Mouse (Mus musculus) telencephalon, adult 2 months (tissue): ENCODE results near the gene Hfm1.

ENCODE experiments used
- DNase-seq: peaks from one replicate; pipeline ENCODE4 v3.0.0-alpha.2; 2011; ENCODE audit warnings: low read depth, low spot score

Hfm1 gene

DNA sequence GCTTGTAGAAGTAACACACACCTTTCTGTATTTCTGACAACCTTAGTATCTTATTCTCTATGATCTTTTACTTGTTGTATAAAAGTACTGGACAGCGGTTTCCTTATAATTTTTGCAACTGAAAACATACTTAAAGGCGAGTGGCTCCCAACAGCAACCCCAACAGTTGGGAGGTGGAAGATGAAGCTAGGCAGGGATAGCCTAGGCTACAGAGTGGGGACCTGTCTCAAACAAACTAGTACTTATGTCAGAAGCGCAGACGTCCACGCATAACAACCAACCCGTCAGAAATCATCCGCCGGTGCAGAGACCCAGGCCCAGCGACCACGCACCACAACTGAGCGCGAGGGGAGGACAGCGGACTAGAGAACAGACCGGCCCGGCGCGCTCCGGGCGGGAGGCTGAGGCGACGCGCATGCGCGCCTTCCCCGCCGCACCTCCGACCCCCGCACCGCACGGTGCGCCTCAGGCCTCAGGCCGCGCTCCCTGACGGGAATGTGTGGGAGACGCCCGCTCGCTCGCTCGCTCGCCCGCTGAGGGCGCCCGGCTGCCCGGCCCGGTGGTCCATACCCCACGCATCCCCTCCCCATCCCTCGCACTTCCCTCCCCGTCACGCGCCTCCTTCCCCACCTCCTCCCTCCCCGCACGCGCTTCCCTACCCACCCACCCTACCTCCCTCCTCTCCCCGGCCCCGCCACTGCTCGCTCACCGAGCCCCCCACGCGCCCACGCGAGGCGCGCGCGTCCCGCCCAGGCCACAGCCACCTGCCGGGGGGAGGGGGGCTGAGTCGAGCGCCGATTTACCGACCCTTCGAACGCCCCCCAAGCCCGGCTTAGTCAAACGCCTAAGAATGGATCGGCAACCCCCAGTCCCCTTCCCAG is at the start of gene Hfm1:
TSS of gene Hfm1 (minus strand) at position 834 of the 881 bp plus-strand sequence.
- DNase-seq: peak; percentile 33

DNA sequence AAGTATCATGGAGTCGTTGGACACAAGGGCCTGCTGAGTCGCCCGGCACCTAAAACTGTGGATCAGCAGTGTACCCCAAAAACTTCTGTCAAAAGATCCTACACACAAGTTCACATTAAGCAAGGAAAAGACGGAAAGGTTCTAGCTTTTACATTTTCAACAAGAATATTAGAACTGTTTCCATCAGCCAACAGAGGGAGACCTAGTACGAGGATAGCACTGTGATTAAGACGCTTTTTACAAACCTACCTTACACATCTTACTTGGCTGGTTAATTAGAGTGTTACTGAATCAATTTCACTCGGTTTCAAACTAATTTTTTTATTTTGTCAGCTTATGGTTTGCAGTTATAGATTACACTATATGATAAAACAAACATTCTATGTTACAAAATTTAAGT is 47.8 kb upstream of the Hfm1 start:
- DNase-seq: no peak

DNA sequence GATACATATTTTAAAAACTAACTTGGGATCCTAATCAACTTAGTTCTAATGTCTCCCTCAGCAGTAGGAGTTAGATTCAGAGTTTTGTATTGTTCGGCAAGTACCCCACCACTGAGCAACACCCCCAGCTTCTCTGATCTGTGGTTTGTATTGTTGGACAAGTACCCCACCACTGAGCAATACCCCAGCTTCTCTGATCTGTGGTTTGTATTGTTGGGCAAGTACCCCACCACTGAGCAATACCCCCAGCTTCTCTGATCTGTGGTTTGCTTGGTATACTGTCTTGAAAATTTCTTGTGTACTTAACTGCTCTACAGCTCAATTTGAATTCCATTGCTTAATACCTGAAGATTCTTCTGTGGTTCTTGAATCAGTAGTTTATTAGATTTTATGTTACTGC is 41.5 kb upstream of the Hfm1 start:
- no peak for DNase-seq

DNA sequence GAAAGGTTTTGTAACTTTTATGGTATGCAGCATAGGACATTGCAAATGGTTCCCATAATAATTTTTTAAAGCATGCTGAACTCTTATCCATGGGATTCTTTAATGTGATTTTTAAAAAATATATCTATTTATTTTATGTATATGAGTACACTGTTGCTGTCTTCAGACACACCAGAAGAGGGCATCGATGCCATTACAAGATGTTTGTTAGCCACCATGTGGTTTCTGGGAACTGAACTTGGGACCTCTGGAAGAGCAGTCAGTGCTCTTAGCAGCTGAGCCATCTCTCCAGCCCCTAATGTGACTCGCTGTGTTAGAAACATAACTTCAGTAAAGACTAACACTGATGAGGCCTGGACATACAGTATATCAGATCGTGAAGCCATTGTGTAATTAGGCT is 40.3 kb upstream of the Hfm1 start:
- DNase-seq: no peak

DNA sequence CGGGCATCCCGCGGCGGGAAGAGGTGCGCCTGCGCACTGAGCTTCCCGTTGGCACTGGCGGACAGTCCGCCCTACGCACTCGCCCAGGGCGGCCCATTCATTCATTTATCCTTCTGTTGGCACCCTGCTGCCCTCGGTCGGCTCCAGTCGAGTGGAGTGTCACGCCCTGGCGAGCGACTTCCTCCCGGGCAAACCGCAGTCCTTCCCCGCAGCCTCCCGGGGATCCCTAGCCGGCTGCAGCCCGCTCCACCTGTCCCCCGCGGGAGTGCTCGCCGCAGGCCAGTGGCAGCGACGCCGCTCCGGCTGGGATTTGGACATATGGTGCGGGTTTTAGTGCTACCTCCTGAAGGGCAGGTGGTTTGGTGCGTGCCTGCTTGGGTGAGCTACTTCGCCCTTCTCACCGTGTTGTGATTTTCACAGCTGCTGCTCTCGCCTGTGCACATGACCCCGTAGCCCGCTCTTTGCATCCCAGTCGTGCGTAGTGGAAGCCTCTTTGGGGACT is 38.4 kb upstream of the Hfm1 start:
- DNase-seq: peak; percentile 4

DNA sequence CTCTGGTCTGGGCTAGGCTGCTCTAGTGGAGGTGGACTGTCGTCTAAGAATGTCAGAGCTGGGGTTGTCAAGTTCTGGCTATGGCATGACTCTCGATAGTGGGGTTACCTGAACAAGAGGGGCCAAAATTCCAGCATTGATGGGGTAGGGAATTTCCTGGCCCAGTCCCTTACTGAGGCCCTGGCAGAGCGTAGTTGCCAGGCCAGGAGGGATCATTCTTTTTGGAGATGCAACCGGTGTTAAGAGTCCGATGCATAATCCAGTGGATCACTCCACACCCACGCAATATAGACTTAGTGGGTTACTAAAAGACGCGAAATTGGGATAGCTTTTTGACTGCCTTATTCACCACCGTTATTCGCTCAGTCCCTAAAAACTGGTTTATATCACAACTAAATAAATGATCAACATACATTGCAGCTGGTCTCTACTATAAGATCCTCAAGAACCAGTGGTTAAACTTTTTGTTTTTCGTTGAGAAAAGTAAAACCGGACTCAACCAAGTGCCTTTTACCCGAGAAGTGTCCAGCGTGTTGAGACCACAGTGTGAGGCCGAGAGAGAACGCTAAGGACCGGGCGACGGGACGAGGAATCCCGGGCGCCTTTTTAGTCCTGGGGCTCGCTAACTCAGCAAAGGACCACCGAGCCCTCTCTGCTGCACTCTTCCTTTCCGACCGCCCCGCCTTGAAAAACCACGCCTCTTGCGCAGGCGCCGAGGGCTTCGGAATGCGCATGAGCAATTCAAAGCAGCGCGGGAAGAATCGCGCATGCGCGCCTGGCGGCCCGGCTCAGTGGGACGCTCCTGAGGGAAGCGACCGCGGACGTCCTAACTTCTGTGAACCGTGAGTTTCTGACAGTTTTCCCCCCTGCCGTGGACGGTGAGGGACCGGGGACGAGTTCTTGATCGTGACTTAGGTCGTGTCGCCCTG is 37.7 kb upstream of the Hfm1 start, which contains the start of gene Cdc7:
TSS of gene Cdc7 (plus strand) at position 739 of the 929 bp plus-strand sequence.
- peak; percentile 50 for DNase-seq

DNA sequence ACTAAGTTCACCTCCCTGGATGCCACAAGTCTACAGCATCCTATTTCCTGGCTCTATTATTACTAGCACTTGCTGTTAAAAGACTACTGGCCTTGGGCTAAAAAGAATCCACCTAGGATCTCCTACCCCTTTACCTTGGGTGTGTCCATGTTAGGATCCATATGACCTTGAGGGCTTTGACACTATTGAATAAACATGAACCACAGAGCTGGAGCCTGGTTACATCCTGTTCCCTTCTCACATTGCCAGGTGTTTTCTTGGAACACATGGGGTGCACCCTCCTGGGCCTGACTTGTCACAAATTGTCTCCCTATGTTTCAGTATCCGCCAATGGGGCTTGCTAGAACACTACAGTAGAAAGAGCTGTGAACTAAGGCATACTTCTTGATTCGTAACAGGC is 34.3 kb upstream of the Hfm1 start:
- DNase-seq: no peak

DNA sequence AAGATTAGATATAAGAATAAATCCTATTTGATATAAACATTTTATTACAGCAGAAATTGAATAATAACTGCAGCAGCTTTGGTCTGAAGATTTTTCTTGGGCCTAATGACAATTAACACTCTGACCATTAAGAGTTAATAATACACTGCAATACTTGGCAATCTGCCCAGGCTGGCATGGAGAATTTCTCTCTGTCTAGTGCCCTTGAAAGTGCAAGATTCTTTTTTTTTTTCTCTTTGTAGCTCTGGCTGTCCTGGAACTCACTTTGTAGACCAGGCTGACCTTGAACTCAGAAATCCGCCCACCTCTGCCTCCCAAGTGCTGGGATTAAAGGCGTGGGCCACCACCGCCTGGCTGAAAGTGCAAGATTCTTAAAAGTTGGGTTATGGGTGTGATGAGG is 32.9 kb upstream of the Hfm1 start:
- no peak for DNase-seq

DNA sequence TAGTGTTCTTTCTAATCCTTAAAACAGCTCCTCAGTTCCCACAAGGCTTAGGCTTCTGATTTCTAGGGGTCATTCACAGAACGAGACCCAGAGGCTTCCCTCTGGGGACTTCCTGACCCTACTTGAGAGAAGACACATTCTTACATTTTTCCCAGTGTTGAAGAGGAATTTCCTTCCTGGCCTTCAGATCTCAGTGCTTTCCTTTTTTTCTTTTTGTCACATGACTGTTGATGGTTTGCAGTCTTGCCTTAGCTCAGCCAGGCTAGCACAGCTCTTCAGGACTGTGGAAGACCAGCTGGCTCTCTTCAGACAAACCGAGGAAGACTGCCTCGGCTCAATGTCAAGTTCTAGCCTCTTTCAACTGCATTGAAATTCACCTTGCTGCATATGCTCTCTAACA is 30.3 kb upstream of the Hfm1 start:
- no peak for DNase-seq

DNA sequence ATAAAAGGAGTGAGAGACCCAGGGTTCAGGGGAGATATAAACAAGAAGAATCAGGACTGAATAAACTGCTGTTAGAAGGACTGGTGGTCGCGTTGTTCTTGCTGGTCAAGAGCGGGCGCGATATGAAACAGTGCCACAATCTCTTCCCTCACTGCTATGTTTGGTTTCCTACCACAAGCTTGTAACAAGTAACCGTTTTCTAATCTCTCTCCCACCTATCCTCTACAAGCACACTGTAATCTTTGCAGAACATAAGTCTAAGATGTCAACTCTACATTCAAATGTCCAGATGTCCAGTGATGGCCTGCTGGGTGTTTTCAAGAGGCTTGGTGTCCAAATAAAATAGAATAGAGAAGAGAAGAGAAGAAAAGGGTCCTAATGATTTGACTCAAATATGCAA is 22.6 kb upstream of the Hfm1 start:
- no peak for DNase-seq

DNA sequence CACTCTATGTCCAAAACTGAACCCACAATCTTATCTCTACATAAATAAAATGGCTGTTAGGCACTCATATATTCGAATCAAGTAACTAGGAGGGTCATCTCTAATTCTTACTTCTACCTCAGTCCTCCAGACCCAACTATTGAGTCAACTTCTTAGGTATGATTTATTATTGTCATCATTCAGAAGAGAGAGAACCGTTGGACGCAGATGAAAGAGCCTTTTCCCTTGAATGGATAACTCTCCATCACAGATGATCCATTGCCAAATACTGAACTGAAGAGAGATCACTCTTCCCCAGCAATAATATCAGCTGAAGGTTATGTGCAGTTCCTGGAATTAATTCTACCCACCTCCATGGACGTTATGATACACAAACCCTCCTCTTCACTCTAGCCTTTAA is 20.2 kb upstream of the Hfm1 start:
- DNase-seq: no peak

DNA sequence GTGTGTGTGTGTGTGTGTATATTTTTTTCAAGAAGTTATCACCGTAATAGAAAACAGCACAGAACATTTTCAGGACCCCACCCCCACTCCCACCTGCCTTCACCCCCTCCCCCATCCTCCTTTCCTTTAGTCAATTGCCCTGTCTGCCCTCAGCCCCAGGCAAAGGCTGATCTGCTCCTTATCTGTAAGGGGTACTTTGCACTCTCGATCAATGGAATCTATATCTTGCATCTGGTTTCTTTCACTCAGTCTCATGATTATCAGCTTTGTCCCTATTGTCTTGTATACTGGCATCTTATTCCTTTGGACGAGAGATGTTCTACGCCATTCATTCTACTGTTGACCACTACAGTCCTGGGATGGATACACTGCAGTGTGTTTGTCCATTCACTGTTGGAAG is 1.9 kb upstream of the Hfm1 start:
- no peak for DNase-seq

DNA sequence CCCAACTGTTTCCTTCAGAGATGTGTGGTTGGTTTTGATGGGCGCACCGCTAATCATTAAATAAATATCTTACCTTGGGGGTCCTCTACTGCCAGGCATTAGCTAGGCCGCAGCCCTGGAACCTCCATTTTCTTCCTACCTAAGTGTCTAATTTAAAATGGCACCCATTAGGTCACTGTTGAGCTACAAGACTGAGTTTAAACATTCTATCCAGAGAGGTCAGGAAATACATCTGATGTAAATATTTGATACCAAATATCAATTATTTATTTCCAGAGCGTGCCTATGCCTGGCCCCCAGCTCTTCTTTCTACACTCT is 207 bp upstream of the Hfm1 start:
- peak; percentile 13 for DNase-seq

DNA sequence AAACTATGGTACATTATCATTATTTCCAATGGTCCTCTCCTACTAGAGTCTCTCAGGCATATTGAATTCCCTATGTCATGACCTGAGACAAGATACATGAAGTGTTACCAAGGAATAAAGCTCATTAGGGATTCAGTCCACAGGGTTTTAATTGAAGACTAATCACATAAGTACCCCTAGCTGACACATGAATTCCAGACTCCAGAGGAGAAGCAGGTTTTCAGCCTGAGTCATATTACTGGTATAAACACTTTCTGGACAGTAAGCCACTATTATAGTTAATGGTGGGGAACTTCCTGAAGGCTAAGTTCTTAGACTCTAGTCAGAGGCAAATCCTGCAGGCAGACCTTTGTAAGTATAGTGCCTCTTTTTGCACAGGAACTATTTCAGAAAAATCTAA is 6.8 kb downstream of the Hfm1 start:
- no peak for DNase-seq

DNA sequence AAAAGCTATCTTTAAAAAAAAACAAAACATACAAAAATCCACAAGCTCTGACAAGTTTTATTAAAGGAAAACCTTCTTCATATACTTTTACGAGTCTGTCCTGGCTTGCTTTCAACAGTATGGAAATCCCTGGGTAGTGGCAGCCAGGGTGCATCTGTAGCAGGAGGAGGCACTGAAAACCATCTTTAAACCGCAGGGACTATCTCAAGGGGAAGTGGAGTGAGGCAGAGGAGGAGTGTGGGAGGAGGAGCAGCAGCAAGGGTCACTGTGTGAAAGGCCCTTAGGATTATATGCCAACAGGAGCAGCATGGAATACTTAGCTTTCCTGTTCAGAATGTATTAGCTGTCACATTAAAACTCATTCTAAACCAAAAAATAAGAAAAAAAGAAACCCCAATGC is 29.2 kb downstream of the Hfm1 start:
- no peak for DNase-seq

DNA sequence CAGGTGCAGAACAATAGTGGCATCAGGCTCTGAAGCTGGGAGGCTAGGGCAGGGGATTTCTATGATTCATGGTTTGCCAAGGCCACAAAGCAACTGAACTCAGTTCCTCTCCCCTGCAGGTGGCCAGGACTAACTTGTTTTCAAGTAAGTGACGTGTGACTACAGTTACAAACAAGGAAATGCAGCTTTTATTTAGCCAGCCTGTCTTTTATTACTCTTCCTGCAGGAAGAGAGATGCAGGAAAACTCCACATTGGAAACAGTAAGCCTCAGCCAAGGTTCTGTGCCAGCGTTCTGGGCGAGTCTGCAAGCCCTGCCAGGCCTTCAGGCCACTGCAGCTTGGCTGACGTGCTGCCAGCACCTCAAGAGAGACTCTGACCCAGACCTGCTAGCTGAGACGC is 34.3 kb downstream of the Hfm1 start:
- no peak for DNase-seq

DNA sequence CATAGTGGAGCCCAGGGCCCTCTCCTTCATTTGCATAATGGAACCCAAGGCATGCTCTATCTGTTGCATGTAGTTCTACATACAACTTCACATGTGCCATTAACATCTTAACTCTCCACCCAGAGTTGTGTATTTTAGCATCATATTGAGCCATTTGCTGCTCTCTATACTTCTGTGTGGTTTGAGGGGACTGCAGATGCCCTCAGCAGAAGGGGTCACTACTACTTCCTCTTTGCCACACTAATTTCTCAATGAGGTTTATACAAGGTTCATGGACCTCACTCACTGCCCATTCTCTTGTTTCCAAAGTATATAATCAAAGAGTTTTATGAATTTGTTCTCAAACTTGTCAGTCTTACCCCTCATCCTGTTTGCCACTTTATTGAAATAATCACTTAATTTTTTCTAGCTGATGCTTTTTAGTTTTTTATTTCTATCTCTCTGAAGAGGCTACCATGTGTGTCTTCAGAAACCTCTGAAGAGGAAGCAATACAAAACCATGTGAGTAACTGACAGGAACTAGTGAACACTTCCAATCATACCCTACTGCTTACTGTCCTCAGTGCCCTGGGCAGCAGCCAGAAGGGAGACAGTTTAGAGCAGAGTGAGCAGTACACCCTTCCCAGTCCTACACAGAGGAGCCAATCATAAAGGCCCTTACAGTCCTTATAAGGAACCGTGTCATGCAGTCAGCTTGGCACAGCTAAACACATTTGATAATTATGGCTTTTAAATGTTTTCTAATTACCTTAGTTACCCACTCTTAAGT is 38.6 kb downstream of the Hfm1 start:
- no peak for DNase-seq

DNA sequence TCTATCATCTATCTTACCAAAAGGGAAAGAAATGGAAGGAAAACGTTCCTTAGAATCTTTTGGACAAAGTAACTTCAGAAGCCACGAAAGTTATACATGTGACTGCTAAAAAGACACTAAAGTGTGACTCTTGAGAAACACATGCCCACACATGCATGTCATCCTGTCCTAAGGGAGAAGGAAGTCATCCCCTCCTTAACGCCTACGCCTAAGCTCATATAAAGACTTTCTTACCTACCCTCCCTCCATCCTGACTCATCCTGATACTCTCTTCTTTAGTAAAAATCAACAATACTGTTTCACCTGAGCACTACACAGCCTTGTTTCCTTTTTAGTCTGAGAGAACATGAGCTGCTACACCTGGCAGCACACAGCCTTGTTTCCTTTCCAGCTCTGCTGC is 40.6 kb downstream of the Hfm1 start:
- DNase-seq: no peak

DNA sequence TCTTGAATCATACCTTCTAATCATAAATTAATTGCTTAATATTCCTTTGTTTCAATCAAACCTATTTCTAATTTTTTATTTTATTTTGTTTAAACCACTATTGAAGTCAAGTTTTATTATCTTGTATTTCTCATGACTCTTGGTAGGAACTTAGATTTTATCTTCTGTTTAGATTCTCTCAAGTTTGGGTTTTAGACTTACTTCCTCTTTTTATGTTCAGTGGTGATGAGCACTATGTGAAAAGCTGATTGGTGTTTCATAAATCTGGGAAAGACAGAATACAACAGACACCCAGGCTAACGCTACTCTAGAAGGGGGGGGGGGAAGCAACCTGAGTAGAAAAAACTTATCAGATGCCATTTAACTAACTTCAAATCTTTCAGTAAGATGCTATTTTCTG is 49.7 kb downstream of the Hfm1 start:
- no peak for DNase-seq

DNA sequence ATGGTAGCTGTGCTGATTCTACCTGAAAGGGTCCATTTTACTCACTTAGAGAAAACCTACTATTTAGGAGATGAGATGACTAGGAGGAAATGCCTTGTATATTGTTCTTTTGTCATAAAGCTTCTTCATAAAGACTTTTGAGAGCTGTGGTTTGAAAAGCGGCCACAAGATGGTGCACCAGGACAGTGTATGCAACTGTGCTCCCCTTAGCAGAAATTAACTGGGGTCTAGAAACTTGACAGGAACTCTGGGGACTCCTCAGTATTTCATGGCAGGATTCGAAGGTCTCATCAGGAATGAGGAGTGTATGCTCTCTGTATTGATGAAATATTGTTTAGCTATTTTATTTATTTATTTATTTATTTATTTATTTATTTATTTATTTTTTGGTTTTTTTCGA is 65.7 kb downstream of the Hfm1 start:
- peak; percentile 19 for DNase-seq

DNA sequence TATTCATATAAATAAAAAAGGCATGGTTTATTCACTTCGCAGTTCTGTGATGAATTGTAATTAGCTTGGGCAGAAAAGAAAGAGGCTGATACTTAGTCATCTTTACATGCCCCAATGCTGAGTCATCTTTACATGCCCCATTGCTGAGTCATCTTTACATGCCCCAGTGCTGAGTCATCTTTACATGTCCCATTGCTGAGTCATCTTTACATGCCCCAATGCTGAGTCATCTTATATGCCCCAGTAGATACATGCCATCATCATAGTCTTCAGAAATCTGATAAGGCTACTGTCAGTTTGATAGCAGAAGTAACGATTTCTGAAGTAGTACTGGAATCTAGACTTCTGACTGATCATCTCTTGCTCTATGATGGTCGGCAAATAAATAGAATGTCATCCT is 72.8 kb downstream of the Hfm1 start:
- DNase-seq: no peak

DNA sequence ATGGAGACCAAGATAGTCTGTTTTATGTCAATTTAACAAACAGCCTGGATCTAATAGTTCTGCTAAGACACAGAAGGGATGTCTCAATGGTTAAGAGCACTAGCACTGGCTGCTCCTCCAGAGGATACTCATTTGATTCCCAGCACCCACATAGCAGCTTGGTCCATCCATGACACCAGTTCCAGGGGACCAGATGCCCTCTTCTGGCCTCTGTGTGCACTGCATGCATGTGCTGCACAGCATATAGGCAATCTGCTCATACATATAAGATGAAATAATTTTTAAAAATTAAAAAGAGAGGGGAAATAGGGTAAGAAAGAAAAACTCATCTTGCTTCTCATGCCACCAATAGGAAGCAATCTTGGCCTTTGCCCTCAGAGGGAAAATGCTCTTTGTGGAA is 79.1 kb downstream of the Hfm1 start:
- no peak for DNase-seq
